Mouse (Mus musculus) liver, postnatal 0 days (tissue): ENCODE measurements around the gene Chd6.

Experiments
- CTCF ChIP-seq: sonication (generic); IDR thresholded peaks from 2 replicates; pipeline ENCODE4 v1.5.1; 2016; ENCODE audit warnings: antibody characterized with exemption, low read depth
- EP300 ChIP-seq: IDR thresholded peaks from 2 replicates; pipeline ENCODE4 v1.6.1; 2016; ENCODE audit warnings: antibody characterized with exemption, low read depth, mild to moderate bottlenecking

- TF ChIP-seq EP300 (no peak), CTCF (no peak)
These were observed 130.2 kb downstream of the Chd6 start for GRCm38 (mm10) chr2:160978651-160979050.
